Mouse (Mus musculus) layer of hippocampus, adult 18-20 months (tissue): ENCODE measurements around the gene Gm49394. TPM values are rescaled to one million over a fixed set of nuclear protein-coding genes. Genes with fewer than 3 reads are reported as not detected.
A peak's percentile ranks its signal among the peaks of the same experiment; 100 is the strongest.

Source experiments
- DNase-seq, 2 experiments: peaks; one replicate each; pipeline ENCODE4 v3.0.0; 2022; ENCODE audit warnings: low spot score in 2 of 2
- total RNA-seq, 2 experiments: library from RNA; stranded (reverse); gene quantifications; 2 replicates each; pipeline ENCODE4 v1.2.3; 2021

Gene Gm49394
- total RNA-seq, 2 experiments from 2014 or later: 0.10 to 0.20 TPM

- peak in 1 of 2 experiments; percentile 0 for DNase-seq
Observed at GRCm38 (mm10) chr7:142659767-142660650, 9.7 kb downstream of the Gm49394 start.

GRCm38 (mm10) chr7:142659181-142659681, 10.5 kb downstream of the Gm49394 start:
- no peak for DNase-seq

- DNase-seq: no peak
Observed at GRCm38 (mm10) chr7:142658681-142659180, 11.0 kb downstream of the Gm49394 start.

GRCm38 (mm10) chr7:142657821-142658614, 11.7 kb downstream of the Gm49394 start:
- DNase-seq: no peak

GRCm38 (mm10) chr7:142657341-142657791, 12.4 kb downstream of the Gm49394 start:
- DNase-seq: no peak

GRCm38 (mm10) chr7:142656055-142656454, 13.7 kb downstream of the Gm49394 start:
- no peak for DNase-seq

GRCm38 (mm10) chr7:142655633-142656032, 14.1 kb downstream of the Gm49394 start:
- no peak for DNase-seq

GRCm38 (mm10) chr7:142653726-142654125, 16.0 kb downstream of the Gm49394 start:
- no peak for DNase-seq

GRCm38 (mm10) chr7:142646676-142647075, 23.1 kb downstream of the Gm49394 start:
- DNase-seq: no peak

GRCm38 (mm10) chr7:142645045-142645444, 24.7 kb downstream of the Gm49394 start:
- DNase-seq: no peak

GRCm38 (mm10) chr7:142636178-142636577, 33.6 kb downstream of the Gm49394 start:
- no peak for DNase-seq

GRCm38 (mm10) chr7:142630691-142631090, 39.1 kb downstream of the Gm49394 start:
- DNase-seq: no peak

GRCm38 (mm10) chr7:142629806-142630205, 39.9 kb downstream of the Gm49394 start:
- DNase-seq: no peak

- no peak for DNase-seq
Observed at GRCm38 (mm10) chr7:142622180-142622579, 47.6 kb downstream of the Gm49394 start.

GRCm38 (mm10) chr7:142613077-142613476, 56.7 kb downstream of the Gm49394 start:
- no peak for DNase-seq

GRCm38 (mm10) chr7:142610627-142611406, 58.9 kb downstream of the Gm49394 start:
- DNase-seq: peak; percentile 22 to 54

- DNase-seq: no peak
Observed at GRCm38 (mm10) chr7:142600921-142601320, 68.8 kb downstream of the Gm49394 start.
